Mouse (Mus musculus) liver, adult 2 months (tissue): Measurements from ENCODE around the gene Akap8l.

ENCODE experiments used
- CTCF ChIP-seq: fragments of 200-500 bp; IDR thresholded peaks from 2 replicates; pipeline ENCODE4 v1.5.1; 2011; ENCODE audit warnings: low read depth, low read length, control low read depth
- POLR2A ChIP-seq: fragments of 200-500 bp; IDR thresholded peaks from 2 replicates; pipeline ENCODE4 v1.6.1; 2011; ENCODE audit warnings: low read length, control low read depth; ENCODE audit not compliant: insufficient read depth; ENCODE audit errors: extremely low read depth

GRCm38 (mm10) chr17:32376475-32376874 lies 26.1 kb upstream of the Akap8l start:
- no peak for TF ChIP-seq CTCF
- TF ChIP-seq POLR2A, result no peak
